Mouse (Mus musculus) retina, embryonic 14.5 days (tissue): ENCODE measurements around the gene Ccdc81.

Experiments
- DNase-seq: peaks from one replicate; pipeline ENCODE4 v3.0.0-alpha.2; 2015; ENCODE audit warnings: low spot score

The Ccdc81 gene

GRCm38 (mm10) chr7:89903442-89904343, at the start of gene Ccdc81:
TSS of gene Ccdc81 (minus strand) at chr7:89903629.
- DNase-seq = peak; percentile 71

DNA sequence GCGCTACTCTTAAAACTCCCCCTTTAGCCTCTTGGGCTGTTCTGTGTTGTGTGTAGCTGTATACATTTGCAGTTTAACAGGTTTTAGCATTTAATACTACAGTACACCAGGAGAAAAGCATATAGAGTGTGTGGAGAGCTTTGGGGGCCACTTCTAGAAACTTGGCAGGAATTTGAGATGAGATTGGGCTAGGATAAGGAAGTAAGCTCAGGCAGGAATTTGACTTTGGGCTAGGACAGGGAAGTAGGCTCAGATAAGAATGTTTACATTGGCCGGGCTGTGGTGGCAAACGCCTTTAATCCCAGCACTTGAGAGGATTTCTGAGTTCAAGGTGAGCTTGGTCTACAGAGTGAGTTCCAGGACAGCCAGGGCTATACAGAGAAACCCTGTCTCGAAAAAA, 46.0 kb upstream of the Ccdc81 start:
- no peak for DNase-seq

- no peak for DNase-seq
Observed at GRCm38 (mm10) chr7:89948026-89948425, 44.6 kb upstream of the Ccdc81 start.

- peak; percentile 98 for DNase-seq
Observed at GRCm38 (mm10) chr7:89940571-89941463, 37.4 kb upstream of the Ccdc81 start, which contains the start of gene Hikeshi. TSS of gene Hikeshi (minus strand) at chr7:89941204.

- no peak for DNase-seq
Observed at GRCm38 (mm10) chr7:89939497-89940353, 36.3 kb upstream of the Ccdc81 start.

GRCm38 (mm10) chr7:89923441-89924180, 20.2 kb upstream of the Ccdc81 start:
- DNase-seq = no peak

DNA sequence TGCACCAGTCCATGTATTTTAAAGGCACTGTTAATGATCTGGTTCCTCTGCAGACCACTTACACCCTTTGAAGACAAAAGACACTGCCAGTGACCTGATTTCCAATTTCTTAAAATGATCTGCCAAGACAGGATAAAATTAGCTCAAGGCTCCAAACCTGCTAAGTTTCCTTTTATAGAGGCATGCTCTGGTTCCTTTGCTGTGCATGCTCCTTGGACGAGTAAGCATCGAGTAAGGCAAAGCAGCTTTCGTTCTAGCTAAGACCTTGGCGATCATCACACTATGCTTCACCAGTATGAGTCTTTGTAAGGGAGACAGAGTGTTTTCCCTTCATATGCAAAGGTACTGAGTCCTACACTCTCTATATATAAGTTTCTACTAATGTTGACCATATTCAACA, 14.3 kb upstream of the Ccdc81 start:
- no peak for DNase-seq

DNA sequence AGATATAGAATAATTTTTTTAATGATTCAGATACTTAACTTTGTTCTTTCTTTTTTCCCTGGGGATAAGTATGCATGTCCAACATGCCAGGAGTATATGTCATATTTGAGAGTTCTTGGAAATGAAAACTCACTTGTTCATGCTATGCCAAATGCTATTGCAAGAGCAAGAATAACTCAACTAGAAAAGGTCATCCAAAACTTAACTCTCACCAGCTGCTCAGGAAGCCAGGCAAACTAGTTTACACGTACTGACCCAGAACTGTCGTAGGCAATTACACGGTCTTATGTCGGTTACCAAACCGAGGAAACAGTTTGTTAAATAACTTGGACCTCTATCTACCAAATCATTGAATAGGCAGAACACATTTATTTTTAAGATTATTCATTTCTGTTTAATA, 13.3 kb upstream of the Ccdc81 start:
- peak; percentile 55 for DNase-seq

DNA sequence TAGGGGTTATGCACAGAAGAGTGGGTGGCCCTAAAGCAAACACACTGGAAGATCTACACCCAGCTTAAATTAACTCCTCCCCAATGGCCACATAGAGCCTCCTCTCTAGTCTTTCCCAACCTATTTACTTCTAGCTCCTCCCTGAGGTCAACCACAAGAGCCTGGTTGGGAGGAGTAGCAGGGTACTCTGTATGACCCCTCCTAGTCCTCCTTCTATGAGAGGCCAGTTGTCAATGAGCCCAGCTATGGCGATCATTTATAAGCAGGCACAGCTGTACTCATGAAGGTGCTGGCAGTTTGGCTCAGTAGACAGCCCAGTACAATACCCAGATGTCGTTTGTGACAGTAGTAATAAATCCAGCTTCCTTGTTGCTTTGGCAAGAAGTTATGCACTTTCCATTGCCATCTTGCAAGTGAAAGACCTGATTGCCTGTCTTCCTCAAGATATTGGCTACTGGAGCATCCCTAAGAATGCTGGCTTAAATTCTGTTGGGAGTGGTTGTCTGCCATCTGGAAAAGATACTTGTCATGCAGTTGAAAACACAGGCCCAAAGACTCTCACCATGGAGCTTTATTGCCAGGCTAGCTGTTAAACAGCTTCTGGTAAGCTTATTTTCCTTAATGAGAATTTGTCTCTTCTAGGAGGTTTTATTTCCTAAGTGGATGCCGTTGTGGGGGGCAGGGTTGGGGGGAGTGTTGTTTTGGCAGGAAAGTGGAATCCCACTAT, 10.2 kb upstream of the Ccdc81 start:
- DNase-seq = no peak

DNA sequence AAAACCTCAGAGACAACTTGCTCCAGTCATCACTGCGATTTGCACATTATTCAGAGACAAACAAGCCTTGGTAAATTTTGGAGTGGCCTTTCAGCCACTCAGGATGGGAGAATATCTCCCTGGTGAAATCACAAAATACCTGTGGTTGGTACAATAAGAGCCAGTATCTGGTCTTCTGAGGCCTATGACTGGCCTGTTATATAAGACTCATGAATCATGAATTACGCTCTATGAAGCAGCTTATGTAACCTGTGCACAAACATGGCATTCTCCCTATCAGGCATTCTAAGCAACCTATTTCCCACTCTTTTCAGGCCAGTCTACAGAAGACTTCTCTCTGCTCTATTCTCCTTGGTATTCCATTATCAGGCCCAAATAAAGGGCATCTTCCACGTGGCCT, 8.9 kb upstream of the Ccdc81 start:
- DNase-seq = no peak

DNA sequence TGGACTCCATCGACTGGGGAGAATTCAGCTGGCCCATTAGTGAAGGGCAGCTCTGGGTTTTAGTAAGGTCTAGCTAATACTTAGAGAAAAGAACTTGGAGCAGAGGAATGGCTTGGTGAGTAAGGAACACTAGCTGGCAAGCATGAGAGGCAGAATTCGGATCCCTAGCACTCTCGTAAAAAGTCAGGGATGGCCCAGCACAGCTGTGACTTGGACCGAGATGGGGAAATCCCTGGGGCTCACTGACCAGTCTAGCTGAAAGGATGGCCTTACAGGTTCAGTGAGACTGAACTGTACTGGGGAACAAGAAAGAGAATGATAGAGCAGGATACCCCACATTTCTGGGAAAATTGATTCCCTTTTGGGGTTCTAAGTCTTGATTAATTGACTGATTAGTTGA, 6.3 kb upstream of the Ccdc81 start:
- DNase-seq = no peak

GRCm38 (mm10) chr7:89908899-89909621, 5.6 kb upstream of the Ccdc81 start:
- no peak for DNase-seq

GRCm38 (mm10) chr7:89908421-89908820, 5.0 kb upstream of the Ccdc81 start:
- no peak for DNase-seq

GRCm38 (mm10) chr7:89907950-89908349, 4.5 kb upstream of the Ccdc81 start:
- DNase-seq = peak; percentile 88

DNA sequence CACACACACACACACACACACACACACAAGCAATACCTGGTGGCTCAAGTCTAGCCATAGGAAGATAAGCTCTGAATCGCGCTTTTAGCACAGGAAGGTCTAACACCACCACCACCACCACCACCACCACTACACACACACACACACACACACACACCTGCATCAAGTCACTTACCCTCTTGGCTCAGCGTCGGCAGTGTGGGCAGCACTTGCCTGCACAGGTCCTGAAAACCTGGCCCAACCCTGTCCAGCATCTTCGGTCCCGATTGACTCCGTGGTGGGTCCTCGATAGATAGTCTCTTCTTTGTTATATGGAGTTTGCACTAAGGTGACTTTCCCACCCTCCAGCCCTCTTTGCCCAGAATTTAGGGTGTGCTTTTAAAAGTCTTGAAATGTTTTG, 422 bp downstream of the Ccdc81 start:
- DNase-seq = no peak

DNA sequence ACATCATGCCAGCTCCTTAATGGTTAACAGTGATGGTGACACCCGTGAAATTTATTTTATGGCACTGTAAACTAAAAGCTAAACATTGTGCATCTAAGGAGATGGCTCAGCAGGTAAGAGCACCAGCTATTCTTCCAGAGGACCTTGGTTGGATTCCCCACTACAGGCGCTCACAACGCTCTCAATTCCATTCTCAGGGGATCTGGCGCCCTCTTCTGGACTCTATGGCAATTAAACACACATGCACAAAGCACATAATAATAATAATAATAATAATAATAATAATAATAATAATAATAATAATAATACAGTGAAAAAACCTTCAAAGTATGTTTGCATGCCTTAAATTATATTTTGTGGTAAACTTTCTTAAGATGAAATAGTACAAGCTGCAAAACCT, 11.6 kb downstream of the Ccdc81 start:
- DNase-seq = peak; percentile 64

DNA sequence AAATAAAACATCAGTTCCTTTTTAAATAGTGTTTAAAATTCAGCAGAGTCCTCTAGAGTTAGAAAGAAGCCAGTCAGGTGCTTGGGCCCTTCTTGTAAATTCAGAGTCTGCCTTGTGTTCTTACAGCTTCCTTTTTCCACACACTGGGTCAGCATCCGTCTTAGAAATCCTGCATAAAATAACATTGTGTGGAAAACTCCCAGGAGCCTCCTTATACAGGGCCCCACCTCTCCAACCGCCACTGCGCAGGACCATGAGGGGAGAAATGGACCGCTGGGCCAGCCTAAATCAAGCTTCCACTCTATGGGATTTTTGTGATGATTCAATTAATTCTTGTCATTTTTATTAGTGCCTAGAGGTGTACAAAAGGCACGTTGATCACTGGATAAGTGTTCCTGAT, 12.0 kb downstream of the Ccdc81 start:
- DNase-seq = no peak

- DNase-seq = no peak
Observed at GRCm38 (mm10) chr7:89884551-89884950, 18.9 kb downstream of the Ccdc81 start.

DNA sequence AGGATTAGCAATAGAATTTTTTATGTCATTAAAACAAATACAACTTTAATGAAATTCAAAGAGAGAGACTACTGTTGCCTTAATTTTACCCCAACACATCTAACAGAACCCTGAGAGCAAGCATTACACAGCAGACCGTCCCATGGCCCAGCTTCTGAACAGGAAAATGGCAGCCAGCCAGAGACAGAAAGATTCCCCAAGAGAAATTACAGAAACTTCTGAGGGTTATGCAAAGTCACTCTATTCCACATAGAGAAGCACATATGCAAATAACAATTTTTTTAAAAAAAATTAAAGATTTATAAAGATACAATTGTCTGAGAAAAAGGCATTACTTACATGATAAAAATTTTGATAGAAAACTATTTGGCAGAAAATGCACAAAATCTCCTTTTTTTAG, 23.7 kb downstream of the Ccdc81 start:
- DNase-seq = no peak

DNA sequence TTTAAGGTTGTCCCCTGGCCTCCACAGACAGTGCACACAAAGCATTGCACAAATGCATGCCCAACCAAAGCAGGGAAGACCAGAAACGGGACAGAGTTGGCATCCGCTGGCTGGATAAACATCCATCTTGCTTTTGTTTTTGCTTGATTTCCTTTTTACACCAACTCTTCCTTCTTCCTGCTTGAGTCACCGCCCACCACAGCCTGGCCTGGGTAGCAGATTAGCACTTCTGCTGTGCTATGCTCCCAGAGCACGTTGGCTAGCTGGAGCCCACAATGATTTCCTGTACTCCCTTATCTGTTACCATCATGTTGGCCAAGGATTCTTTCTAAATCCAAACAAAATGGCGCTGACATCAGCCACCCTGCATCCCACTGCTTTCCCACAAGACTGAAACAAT, 36.2 kb downstream of the Ccdc81 start:
- no peak for DNase-seq
